ENCODE assay signal across 32 mouse cellular contexts in genomic region chr15:26425284-26425683, GRCm38 (mm10).
"Had no signal": no experiment of that assay in that cellular context is flagged by ENCODE, and none has a peak within 500 bp of the region (broad histone marks: within the 10 kb centered on the region; RNA-seq: fewer than 3 reads in every experiment).

No protein-coding gene starts in this region.

- H3K9ac ChIP-seq: limb, embryonic 12.5 days; limb, embryonic 13.5 days; limb, embryonic 15.5 days; liver, embryonic 12.5 days; liver, embryonic 13.5 days; liver, embryonic 14.5 days; liver, embryonic 15.5 days; liver, postnatal 0 days; lung, embryonic 14.5 days; lung, embryonic 15.5 days; midbrain, embryonic 12.5 days; midbrain, embryonic 13.5 days; midbrain, embryonic 15.5 days; neural tube, embryonic 12.5 days had no signal

- ATAC-seq: liver, embryonic 12.5 days; liver, postnatal 0 days; lung, postnatal 0 days; midbrain, embryonic 13.5 days; midbrain, embryonic 15.5 days; midbrain, embryonic 16.5 days had no signal

- H3K27me3 ChIP-seq: limb, embryonic 12.5 days; limb, embryonic 13.5 days; limb, embryonic 15.5 days; liver, embryonic 12.5 days; liver, embryonic 13.5 days; liver, embryonic 15.5 days; lung, embryonic 15.5 days; megakaryocyte, embryonic 14.5 days; midbrain, embryonic 12.5 days; midbrain, embryonic 13.5 days; midbrain, embryonic 15.5 days; neural tube, embryonic 12.5 days had no signal

- DNase-seq: left cerebral cortex, postnatal 4 days; liver; liver, embryonic 13.5 days; liver, postnatal 0 days; lung, adult 18-20 months; lung, adult 2 months; lung, embryonic 14.5 days; lung, postnatal 10 days; lung, postnatal 14 days; lung, postnatal 36 days; lung, postnatal 4 days; midbrain, embryonic 14.5 days had no signal

- H3K36me3 ChIP-seq: limb, embryonic 10.5 days; limb, embryonic 12.5 days; limb, embryonic 13.5 days; limb, embryonic 15.5 days; liver, embryonic 12.5 days; liver, embryonic 13.5 days; liver, embryonic 15.5 days; lung, embryonic 15.5 days; midbrain, embryonic 10.5 days; midbrain, embryonic 12.5 days; midbrain, embryonic 13.5 days; midbrain, embryonic 15.5 days; neural tube, embryonic 12.5 days had no signal

- H3K4me2 ChIP-seq: limb, embryonic 12.5 days; limb, embryonic 13.5 days; limb, embryonic 15.5 days; liver, embryonic 11.5 days; liver, embryonic 12.5 days; liver, embryonic 13.5 days; liver, embryonic 15.5 days; lung, embryonic 14.5 days; lung, embryonic 15.5 days; midbrain, embryonic 11.5 days; midbrain, embryonic 12.5 days; midbrain, embryonic 13.5 days; midbrain, embryonic 15.5 days; neural tube, embryonic 12.5 days had no signal

- H3K4me1 ChIP-seq: limb, embryonic 10.5 days; limb, embryonic 12.5 days; limb, embryonic 13.5 days; limb, embryonic 15.5 days; liver, embryonic 12.5 days; liver, embryonic 13.5 days; liver, embryonic 15.5 days; megakaryocyte, embryonic 14.5 days; midbrain, embryonic 10.5 days; midbrain, embryonic 12.5 days; midbrain, embryonic 13.5 days; midbrain, embryonic 15.5 days; neural tube, embryonic 12.5 days had no signal

- H3K27ac ChIP-seq: limb, embryonic 10.5 days; limb, embryonic 12.5 days; limb, embryonic 13.5 days; limb, embryonic 15.5 days; liver, embryonic 12.5 days; liver, embryonic 13.5 days; liver, embryonic 14.5 days; liver, embryonic 15.5 days; macrophage; midbrain, embryonic 10.5 days; midbrain, embryonic 12.5 days; midbrain, embryonic 13.5 days; midbrain, embryonic 15.5 days; neural tube, embryonic 12.5 days had no signal

- H3K9me3 ChIP-seq: limb, embryonic 10.5 days; limb, embryonic 12.5 days; limb, embryonic 13.5 days; limb, embryonic 15.5 days; liver, embryonic 12.5 days; liver, embryonic 13.5 days; liver, embryonic 15.5 days; lung, embryonic 15.5 days; megakaryocyte, embryonic 14.5 days; midbrain, embryonic 10.5 days; midbrain, embryonic 12.5 days; midbrain, embryonic 13.5 days; midbrain, embryonic 15.5 days; neural tube, embryonic 12.5 days had no signal

- H3K4me3 ChIP-seq: limb, embryonic 10.5 days; limb, embryonic 12.5 days; limb, embryonic 13.5 days; limb, embryonic 15.5 days; liver, embryonic 12.5 days; liver, embryonic 13.5 days; liver, embryonic 15.5 days; lung, embryonic 15.5 days; megakaryocyte, embryonic 14.5 days; midbrain, embryonic 10.5 days; midbrain, embryonic 12.5 days; midbrain, embryonic 13.5 days; midbrain, embryonic 15.5 days; myocyte; neural tube, embryonic 12.5 days had no signal
